Mouse (Mus musculus) adrenal gland, postnatal 10 days (tissue): ENCODE measurements around the gene Ucn2. TPM values are rescaled to one million over a fixed set of nuclear protein-coding genes. Genes with fewer than 3 reads are reported as not detected.

Experiments used
- DNase-seq: peaks from one replicate; pipeline ENCODE4 v3.0.0; 2021; ENCODE audit warnings: mixed read lengths
- long read RNA-seq, 2 experiments: library from polyadenylated mRNA; stranded (forward); transcript quantifications; one replicate each; pipeline ENCODE4 v2.0.0; 2021
- total RNA-seq, 2 experiments: library from RNA; stranded (reverse); gene quantifications; 2 replicates each; pipeline ENCODE4 v1.2.3; 2021

The Ucn2 gene
- under 1 TPM; 0.33 to 0.39 TPM for total RNA-seq
- long read RNA-seq, experiment 1: 0 reads
- long read RNA-seq, experiment 2: 0 reads

GRCm38 (mm10) chr9:108985710-108986109 lies at the start of gene Ucn2:
Ucn2 (plus strand) TSS chr9:108986010.
- no peak for DNase-seq

GRCm38 (mm10) chr9:108936418-108937364 lies 49.1 kb upstream of the Ucn2 start, which contains the start of gene Uqcrc1:
Uqcrc1 (plus strand) TSS chr9:108936633.
- peak; percentile 95 for DNase-seq

- no peak for DNase-seq
Observed at GRCm38 (mm10) chr9:108945111-108945510, 40.7 kb upstream of the Ucn2 start.

- DNase-seq: no peak
Observed at GRCm38 (mm10) chr9:108945608-108946007, 40.2 kb upstream of the Ucn2 start.

GRCm38 (mm10) chr9:108949231-108949966 lies 36.4 kb upstream of the Ucn2 start:
- DNase-seq: peak; percentile 55

GRCm38 (mm10) chr9:108949967-108950728 lies 35.7 kb upstream of the Ucn2 start:
- DNase-seq: no peak

GRCm38 (mm10) chr9:108953081-108953636 lies 32.7 kb upstream of the Ucn2 start, which contains the start of gene Col7a1:
Col7a1 (plus strand) TSS chr9:108953586.
- no peak for DNase-seq

GRCm38 (mm10) chr9:108955241-108955640 lies 30.6 kb upstream of the Ucn2 start:
- no peak for DNase-seq

GRCm38 (mm10) chr9:108955846-108956245 lies 30.0 kb upstream of the Ucn2 start:
- no peak for DNase-seq

GRCm38 (mm10) chr9:108963577-108963976 lies 22.2 kb upstream of the Ucn2 start:
- no peak for DNase-seq

GRCm38 (mm10) chr9:108964338-108964737 lies 21.5 kb upstream of the Ucn2 start:
- DNase-seq: no peak

- no peak for DNase-seq
Observed at GRCm38 (mm10) chr9:108970623-108971022, 15.2 kb upstream of the Ucn2 start.

GRCm38 (mm10) chr9:108976483-108976882 lies 9.3 kb upstream of the Ucn2 start:
- DNase-seq: no peak

- no peak for DNase-seq
Observed at GRCm38 (mm10) chr9:108977966-108978365, 7.8 kb upstream of the Ucn2 start.

GRCm38 (mm10) chr9:108982498-108982897 lies 3.3 kb upstream of the Ucn2 start:
- DNase-seq: peak; percentile 50

- DNase-seq: no peak
Observed at GRCm38 (mm10) chr9:108983209-108983608, 2.6 kb upstream of the Ucn2 start.

- peak; percentile 50 for DNase-seq
Observed at GRCm38 (mm10) chr9:108987704-108988350, 2.0 kb downstream of the Ucn2 start.

- DNase-seq: peak; percentile 28
Observed at GRCm38 (mm10) chr9:108989802-108990461, 4.1 kb downstream of the Ucn2 start.

GRCm38 (mm10) chr9:108990462-108990820 lies 4.6 kb downstream of the Ucn2 start:
- no peak for DNase-seq

GRCm38 (mm10) chr9:108991428-108992084 lies 5.7 kb downstream of the Ucn2 start, which contains the start of gene Pfkfb4:
Pfkfb4 (plus strand) TSS chr9:108991778.
- peak; percentile 96 for DNase-seq
